Mouse (Mus musculus) intestine, embryonic 15.5 days (tissue): ENCODE results near the gene Asap3. TPM values are rescaled to one million over a fixed set of nuclear protein-coding genes. Genes with fewer than 3 reads are reported as not detected.

Experiments used
- ATAC-seq: fragments of 200-750 bp; cut with Nextera tagmentation; 2 replicates; pipeline ENCODE4 v1.8.0; 2017; ENCODE audit warnings: moderate TSS enrichment, moderate library complexity
- H3K27ac ChIP-seq: fragments of 300-500 bp; sonication (generic); 2 replicates; pipeline ENCODE4 v1.5.1; 2015; ENCODE audit warnings: mild to moderate bottlenecking, inconsistent platforms
- H3K27me3 ChIP-seq: fragments of 300-500 bp; sonication (generic); replicated peaks from 2 replicates; pipeline ENCODE4 v1.6.1; 2015; ENCODE audit warnings: inconsistent platforms
- H3K36me3 ChIP-seq: fragments of 300-500 bp; sonication (generic); 2 replicates; pipeline ENCODE4 v1.6.1; 2015; ENCODE audit warnings: inconsistent platforms
- H3K4me1 ChIP-seq: fragments of 300-500 bp; sonication (generic); replicated peaks from 2 replicates; pipeline ENCODE4 v1.6.1; 2015; ENCODE audit warnings: inconsistent platforms
- H3K4me2 ChIP-seq: fragments of 300-500 bp; sonication (generic); replicated peaks from 2 replicates; pipeline ENCODE4 v1.6.1; 2015; ENCODE audit warnings: mild to moderate bottlenecking, inconsistent platforms
- H3K4me3 ChIP-seq: fragments of 300-500 bp; sonication (generic); replicated peaks from 2 replicates; pipeline ENCODE4 v1.5.1; 2015; ENCODE audit warnings: inconsistent platforms
- H3K9ac ChIP-seq: fragments of 300-500 bp; sonication (generic); 2 replicates; pipeline ENCODE4 v1.6.1; 2015; ENCODE audit warnings: inconsistent platforms
- H3K9me3 ChIP-seq: fragments of 300-500 bp; sonication (generic); 2 replicates; pipeline ENCODE4 v1.6.1; 2016; ENCODE audit warnings: inconsistent platforms
- WGBS: fragments of 180-500 bp; shearing (Covaris S2); methylation state at CpG from one replicate; pipeline ENCODE4 v1.1.7; 2015; 5-methylcytosine and 5-hydroxymethylcytosine counted together
- polyA plus RNA-seq: library from polyadenylated mRNA; unstranded; fragments of >200 nt; fragmentation: Nextera tagmentation; extraction: Ambion mirVana; gene quantifications from 2 replicates; pipeline ENCODE4 v1.2.1, GENCODE M21; 2015

Asap3 gene
- polyA plus RNA-seq, 1 experiment from 2014 or later: 5.4 TPM

DNA sequence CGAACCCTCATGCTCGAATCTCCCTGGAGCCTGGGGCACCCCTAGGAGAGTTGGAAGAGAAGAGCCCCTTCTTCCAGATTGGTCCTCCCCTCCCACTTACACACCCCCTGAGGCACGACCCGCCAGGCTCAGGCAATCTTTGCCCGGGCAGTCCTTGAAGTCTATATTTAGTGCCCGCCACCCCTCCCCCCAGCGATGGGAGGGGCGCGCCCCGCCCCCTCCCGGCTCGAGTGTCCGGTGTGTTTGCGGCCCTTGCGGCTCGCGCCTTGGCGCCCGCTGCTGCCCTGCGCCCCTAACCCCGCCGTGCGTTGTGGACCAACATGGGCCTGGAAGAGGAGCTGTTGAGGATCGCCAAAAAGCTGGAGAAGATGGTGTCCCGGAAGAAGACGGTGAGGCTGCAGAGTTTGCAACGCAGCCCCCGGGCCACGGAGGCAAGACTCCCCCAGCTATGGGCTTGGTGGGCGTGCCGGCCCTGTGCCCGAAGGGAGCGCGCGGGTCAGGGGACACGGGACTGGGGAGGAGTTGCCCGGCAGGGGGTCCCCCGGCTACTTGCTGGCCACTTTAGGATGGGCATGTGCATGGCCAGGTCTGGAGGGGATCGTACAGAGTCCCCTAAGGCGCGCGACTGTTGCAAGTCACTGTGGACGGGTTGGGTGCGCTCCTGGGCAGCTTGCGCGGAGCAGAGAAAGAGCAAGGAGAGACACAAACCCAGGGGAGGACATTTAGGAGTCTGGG, 41.7 kb downstream of the Asap3 start, which contains the start of gene Tcea3:
TSS of gene Tcea3 (plus strand) at position 1 of the 735 bp plus-strand sequence.
- Histone ChIP-seq H3K4me2 (peak within 1 kb of the TSS; percentile 99), H3K9me3 (no peaks in the 10 kb centered on the region), H3K27ac (peak within 1 kb of the TSS; percentile 27; the same call in 1 of the 2 replicates), H3K4me3 (peak within 1 kb of the TSS; percentile 54), H3K9ac (peak within 1 kb of the TSS; percentile 58), H3K4me1 (peaks cover 44% of the 10 kb centered on the region), H3K27me3 (peaks cover 12% of the 10 kb centered on the region), H3K36me3 (0 out of 2 replicates have a peak, but pooled peaks cover 2% of the 10 kb centered on the region)
- WGBS: under 1% methylated on average over 46 of the region's 46 CpGs
- peak; percentile 41 for ATAC-seq

DNA sequence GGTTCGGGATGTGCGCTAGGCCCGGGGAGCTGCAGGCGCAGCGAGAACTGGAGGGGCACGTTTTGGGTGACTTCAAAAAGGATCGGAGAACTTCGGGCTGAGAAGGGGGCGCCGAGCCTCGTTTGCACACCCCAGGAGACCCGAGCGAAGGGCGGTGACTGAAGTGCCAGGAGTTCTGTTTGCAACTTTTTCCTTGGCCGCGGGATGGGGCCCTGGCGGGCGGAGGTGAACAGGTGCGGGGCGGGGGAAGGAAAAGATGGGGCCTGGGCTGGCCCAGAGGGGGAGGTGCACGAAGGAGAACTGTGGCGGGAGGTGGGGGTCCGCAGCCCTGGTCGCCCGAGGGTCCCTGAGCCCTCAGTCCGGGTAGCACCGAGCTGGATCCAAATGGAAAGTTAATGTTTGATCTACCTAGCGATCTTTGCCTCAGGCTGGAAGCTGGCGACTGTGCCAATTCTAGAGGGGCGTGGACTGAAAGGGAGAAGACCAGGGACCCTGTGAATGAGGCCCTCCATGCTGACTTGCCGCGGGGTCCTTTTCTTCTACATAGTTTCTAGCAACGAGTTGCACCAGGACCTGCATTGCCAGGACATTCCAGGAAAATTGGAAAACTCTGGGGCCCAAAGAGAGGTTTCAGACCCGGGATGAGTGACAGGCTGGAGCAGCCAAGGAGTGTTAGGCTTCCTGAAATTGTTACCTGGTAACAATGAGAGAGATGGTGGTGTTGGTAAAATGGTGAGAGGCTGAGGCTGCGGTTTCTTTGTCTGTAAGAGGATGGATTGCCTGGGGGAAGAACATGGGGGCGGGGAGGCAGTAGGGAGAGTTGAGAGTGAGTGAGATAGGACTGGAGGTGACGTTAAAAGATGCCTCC, 42.5 kb downstream of the Asap3 start:
- Histone ChIP-seq H3K36me3 (0 out of 2 replicates have a peak, but pooled peaks cover under 1% of the 10 kb centered on the region), H3K27me3 (peaks cover 12% of the 10 kb centered on the region), H3K4me1 (peaks cover 44% of the 10 kb centered on the region), H3K4me2 (peak overlapping the region; percentile 99), H3K27ac (peak overlapping the region; percentile 27), H3K9me3 (no peaks in the 10 kb centered on the region), H3K4me3 (peak overlapping the region; percentile 54), H3K9ac (peak overlapping the region; percentile 58)
- peak; percentile 30; the same call in 1 of the 2 replicates for ATAC-seq
- WGBS: 3% methylated on average over 37 of the region's 37 CpGs

DNA sequence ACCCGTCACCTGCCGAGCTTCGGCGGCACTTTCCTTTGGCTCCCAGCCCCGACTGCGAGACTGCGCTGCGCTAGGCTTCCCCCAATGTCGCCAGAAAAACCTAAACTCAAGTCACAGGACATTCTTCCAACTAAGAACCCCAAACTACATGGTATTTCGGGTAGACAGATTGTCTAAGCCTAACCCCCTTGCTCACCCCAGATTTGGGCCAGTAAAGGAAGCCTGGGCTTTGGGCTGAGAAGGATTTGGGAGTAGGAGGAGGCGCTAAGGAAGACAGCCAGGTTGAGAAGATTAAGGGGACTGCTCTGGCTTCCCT, 43.1 kb downstream of the Asap3 start:
- Histone ChIP-seq H3K27ac (peak overlapping the region; percentile 42; the same call in 1 of the 2 replicates), H3K4me3 (peak overlapping the region; percentile 54), H3K9me3 (no peaks in the 10 kb centered on the region), H3K36me3 (no peaks in the 10 kb centered on the region), H3K27me3 (peaks cover 12% of the 10 kb centered on the region), H3K4me1 (peaks cover 44% of the 10 kb centered on the region), H3K4me2 (peak overlapping the region; percentile 99), H3K9ac (no peak overlapping the region)
- WGBS: 25% methylated on average over 11 of the region's 11 CpGs
- ATAC-seq: no peak

DNA sequence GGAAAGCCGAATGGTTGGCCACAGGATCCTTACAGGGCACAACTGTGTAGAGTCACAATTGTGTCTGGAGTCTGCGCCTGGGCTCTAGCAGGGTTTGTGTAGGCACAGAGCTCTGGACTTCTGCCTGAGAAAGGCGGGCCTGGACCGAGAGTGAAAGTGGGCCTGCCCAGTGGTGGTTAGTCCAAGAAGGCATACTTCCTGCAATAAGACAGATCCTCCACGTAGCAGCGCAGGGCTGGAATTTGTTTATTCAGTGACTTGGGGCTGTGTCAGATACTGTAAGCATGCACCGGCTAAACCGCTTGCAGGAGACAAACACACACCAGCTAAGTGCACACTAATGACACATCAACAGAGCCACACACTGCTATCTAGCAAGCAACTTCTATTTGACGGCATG, 43.6 kb downstream of the Asap3 start:
- H3K4me1 ChIP-seq: peaks cover 44% of the 10 kb centered on the region
- ATAC-seq: peak; percentile 74
- WGBS: 16% methylated on average over 9 of the region's 9 CpGs
- H3K9ac ChIP-seq: no peak overlapping the region
- H3K4me3 ChIP-seq: no peak overlapping the region
- peaks cover 12% of the 10 kb centered on the region for H3K27me3 ChIP-seq
- H3K27ac ChIP-seq: peak overlapping the region; percentile 42; the same call in 1 of the 2 replicates
- no peaks in the 10 kb centered on the region for H3K36me3 ChIP-seq
- H3K4me2 ChIP-seq: peak overlapping the region; percentile 99
- H3K9me3 ChIP-seq: no peaks in the 10 kb centered on the region

DNA sequence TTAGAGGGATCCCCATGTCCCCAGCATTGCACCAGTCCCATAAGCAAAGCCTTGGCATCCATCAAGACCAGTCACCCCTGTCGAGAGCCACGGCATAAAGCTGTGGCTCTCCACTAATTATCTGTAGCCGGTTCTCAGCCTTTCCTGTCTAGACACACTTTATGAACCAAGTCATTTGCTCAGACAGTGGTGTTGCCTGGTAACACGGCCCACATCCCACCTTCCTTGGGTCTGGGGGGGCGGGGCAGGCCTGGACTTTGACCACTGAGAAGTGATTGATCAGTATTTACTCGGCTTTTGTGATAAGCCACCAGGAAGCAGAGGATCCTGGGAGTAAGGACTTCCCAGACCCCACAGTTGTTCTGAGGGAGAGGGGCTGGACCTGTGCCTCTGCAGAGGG, 49.8 kb downstream of the Asap3 start:
- Histone ChIP-seq H3K4me2 (no peak overlapping the region), H3K9ac (no peak overlapping the region), H3K9me3 (no peaks in the 10 kb centered on the region), H3K4me3 (no peak overlapping the region), H3K4me1 (0 out of 2 replicates have a peak, but pooled peaks cover 5% of the 10 kb centered on the region), H3K36me3 (no peaks in the 10 kb centered on the region), H3K27ac (no peak overlapping the region), H3K27me3 (no peaks in the 10 kb centered on the region)
- 17% methylated on average over 6 of the region's 6 CpGs for WGBS
- ATAC-seq: peak; percentile 50

DNA sequence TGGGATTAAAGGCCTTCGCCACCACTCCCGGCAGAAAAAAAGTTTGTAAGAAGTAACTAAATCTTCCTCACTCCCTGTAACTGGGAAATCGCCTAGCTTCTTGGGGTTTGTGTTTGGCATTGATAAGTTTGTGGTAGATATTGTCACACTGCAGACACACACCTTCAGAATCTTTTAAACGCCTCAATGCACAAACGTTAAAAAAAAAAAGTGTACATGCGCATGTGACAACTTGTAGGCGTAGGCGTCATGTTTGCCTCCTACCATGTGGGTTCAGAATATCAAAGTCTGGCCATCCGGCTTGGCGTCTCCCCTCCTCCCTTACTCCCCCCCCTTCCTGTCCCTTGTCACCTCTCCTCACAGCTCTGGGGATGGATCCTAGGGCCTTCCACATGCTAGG, 50.5 kb downstream of the Asap3 start:
- no peak overlapping the region for H3K4me2 ChIP-seq
- no peak overlapping the region for H3K4me3 ChIP-seq
- H3K9me3 ChIP-seq: no peaks in the 10 kb centered on the region
- no peak for ATAC-seq
- H3K27me3 ChIP-seq: no peaks in the 10 kb centered on the region
- H3K9ac ChIP-seq: no peak overlapping the region
- H3K27ac ChIP-seq: no peak overlapping the region
- WGBS: 66% methylated on average over 10 of the region's 10 CpGs
- peaks cover 6% of the 10 kb centered on the region; the same call in 1 of the 2 replicates for H3K4me1 ChIP-seq
- no peaks in the 10 kb centered on the region for H3K36me3 ChIP-seq

DNA sequence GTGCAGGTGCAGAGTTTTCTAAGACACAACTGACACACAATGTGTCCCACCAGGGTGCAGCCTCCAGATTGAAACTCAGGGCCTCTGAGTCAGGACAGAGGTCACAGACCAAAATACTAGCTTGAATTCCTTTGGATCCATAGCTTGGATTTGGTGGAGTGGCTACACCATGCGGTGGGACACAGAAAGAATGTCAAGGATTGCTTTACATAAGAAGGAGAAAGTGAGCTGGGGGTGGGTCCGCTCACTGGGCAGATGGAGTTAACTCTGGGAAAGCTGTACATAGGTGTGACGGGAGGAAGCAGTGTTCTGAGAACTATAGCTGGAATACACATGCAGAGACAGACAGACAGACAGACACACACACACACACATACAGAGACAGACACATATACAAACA, 53.8 kb downstream of the Asap3 start:
- no peaks in the 10 kb centered on the region for H3K9me3 ChIP-seq
- no peak overlapping the region for H3K4me2 ChIP-seq
- WGBS: 61% methylated on average over 3 of the region's 3 CpGs
- H3K27me3 ChIP-seq: no peaks in the 10 kb centered on the region
- H3K36me3 ChIP-seq: no peaks in the 10 kb centered on the region
- H3K27ac ChIP-seq: no peak overlapping the region
- peaks cover 12% of the 10 kb centered on the region; the same call in 1 of the 2 replicates for H3K4me1 ChIP-seq
- no peak overlapping the region for H3K4me3 ChIP-seq
- no peak for ATAC-seq
- no peak overlapping the region for H3K9ac ChIP-seq

DNA sequence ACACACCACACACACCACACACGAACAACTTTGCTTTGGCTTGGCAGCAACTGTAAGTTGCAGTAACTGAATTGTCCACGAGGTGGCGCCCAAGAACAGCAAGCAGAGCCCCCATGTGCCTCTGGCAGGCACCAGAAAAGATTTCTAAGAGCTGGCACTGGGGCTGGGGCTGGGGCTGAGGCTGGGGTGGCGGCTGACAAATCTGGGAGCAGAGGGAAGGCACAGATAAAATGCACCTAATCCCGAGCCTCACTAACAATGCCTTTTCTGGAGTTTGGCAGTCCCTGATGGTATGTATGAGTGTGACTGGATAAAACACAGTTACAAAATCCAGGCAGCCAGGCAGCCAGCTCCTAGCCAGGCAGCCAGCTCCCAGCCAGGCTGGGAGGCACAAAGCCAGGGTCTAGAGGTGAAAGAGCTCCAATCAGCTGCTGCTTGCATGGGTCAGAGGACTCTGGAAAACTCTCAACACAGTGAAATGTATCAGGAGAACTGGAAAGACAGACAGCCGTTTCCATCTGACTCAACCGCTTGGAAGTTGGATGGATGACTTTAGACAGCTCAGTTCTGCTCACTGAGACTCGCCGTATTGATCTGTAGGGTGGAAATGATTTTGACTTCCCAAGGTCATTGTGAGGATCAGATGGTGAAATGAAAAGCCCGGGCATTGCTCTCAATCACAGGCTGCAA, 54.5 kb downstream of the Asap3 start:
- H3K4me2 ChIP-seq: no peak overlapping the region
- no peaks in the 10 kb centered on the region for H3K27me3 ChIP-seq
- peaks cover 9% of the 10 kb centered on the region; the same call in 1 of the 2 replicates for H3K4me1 ChIP-seq
- H3K9ac ChIP-seq: no peak overlapping the region
- H3K4me3 ChIP-seq: no peak overlapping the region
- H3K9me3 ChIP-seq: no peaks in the 10 kb centered on the region
- no peak overlapping the region for H3K27ac ChIP-seq
- WGBS: 38% methylated on average over 10 of the region's 10 CpGs
- peak; percentile 47; the same call in 1 of the 2 replicates for ATAC-seq
- H3K36me3 ChIP-seq: no peaks in the 10 kb centered on the region

DNA sequence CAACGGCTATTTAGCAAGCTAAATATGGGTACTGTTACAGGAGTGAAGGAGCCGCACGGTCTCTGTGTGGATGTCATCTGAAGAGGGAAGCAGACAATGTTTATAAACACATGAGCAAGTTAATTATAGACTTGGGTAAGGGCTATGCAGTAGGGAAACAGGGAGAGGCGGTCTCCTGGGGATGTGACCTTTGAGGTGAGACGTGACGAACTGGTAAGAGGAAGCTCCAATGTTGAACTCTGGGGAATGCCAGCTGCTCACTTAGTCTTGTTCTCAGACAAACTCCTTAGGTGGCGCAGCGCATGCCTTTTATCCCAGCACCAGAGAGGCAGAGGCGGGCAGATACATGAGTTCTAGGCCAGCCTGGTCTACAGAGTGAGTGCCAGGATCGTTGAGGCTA, 55.7 kb downstream of the Asap3 start:
- Histone ChIP-seq H3K9me3 (no peaks in the 10 kb centered on the region), H3K4me2 (no peak overlapping the region), H3K27ac (no peak overlapping the region), H3K27me3 (no peaks in the 10 kb centered on the region), H3K36me3 (no peaks in the 10 kb centered on the region), H3K9ac (no peak overlapping the region), H3K4me3 (no peak overlapping the region), H3K4me1 (peaks cover 7% of the 10 kb centered on the region; the same call in 1 of the 2 replicates)
- 0 out of 2 replicates have a peak, but pooled peaks have one; percentile 18 for ATAC-seq
- 51% methylated on average over 10 of the region's 10 CpGs for WGBS

DNA sequence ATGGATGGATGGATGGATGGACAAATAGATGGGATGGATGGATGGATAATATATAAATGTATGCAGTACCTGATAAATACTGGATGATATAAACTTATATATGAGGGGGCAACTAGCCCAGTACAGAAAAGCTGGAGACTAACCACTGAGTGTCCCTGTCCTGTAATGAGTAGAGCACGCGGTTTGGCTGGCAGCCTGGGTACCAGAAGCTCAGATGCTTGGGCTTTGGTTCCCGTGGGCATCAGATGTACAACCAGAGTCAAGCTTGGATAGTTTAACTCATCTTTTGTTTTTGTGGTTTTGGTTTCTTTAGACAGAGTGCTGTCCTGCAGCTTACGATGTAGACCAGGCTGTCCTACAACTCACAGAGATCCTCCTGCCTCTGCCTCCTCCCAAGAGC, 57.4 kb downstream of the Asap3 start:
- Histone ChIP-seq H3K36me3 (no peaks in the 10 kb centered on the region), H3K4me3 (no peak overlapping the region), H3K9me3 (no peaks in the 10 kb centered on the region), H3K4me2 (no peak overlapping the region), H3K4me1 (peaks cover 7% of the 10 kb centered on the region; the same call in 1 of the 2 replicates), H3K9ac (no peak overlapping the region), H3K27ac (no peak overlapping the region), H3K27me3 (no peaks in the 10 kb centered on the region)
- 95% methylated on average over 4 of the region's 4 CpGs for WGBS
- no peak for ATAC-seq

DNA sequence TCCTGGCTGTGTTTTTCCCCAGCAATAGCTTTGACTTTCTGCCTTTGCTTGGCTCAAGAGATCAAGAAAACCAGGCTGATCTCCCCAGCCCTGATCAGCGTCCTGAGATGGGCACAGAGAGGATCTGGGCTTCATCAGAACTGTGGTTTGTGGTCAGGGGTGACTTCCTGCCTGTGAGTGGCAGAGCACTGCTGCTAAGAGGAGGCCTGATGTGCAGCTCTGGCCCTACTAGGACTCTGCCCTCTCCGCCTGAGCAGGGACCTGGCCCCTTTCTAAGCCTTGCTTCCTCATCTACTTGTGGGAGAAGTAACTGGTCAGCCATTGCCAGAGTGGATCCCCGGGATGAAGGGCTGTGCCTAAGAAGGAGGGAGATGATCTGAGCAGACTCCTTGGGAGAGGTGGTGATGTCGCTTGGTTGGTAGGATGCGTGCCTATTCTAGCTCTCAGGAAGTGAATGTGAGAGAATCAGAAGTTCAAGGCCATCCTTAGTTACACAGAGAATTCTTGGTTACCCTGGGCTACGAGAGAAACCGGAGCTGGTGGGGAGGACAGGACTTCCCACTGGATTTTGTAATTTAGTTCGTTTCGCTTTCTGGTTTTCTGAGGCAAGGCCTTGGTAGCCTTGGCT, 60.7 kb downstream of the Asap3 start:
- WGBS: 70% methylated on average over 9 of the region's 9 CpGs
- Histone ChIP-seq H3K4me1 (peaks cover 4% of the 10 kb centered on the region; the same call in 1 of the 2 replicates), H3K36me3 (no peaks in the 10 kb centered on the region), H3K27me3 (no peaks in the 10 kb centered on the region), H3K9ac (no peak overlapping the region), H3K4me3 (no peak overlapping the region), H3K4me2 (no peak overlapping the region), H3K9me3 (no peaks in the 10 kb centered on the region), H3K27ac (no peak overlapping the region)
- ATAC-seq: 0 out of 2 replicates have a peak, but pooled peaks have one; percentile 19
